Mouse (Mus musculus) liver, embryonic 14.5 days (tissue): ENCODE data around the gene Coro1c. TPM values are rescaled to one million over a fixed set of nuclear protein-coding genes. Genes with fewer than 3 reads are reported as not detected.

Experiments used
- ATAC-seq: fragments of 200-750 bp; cut with Nextera tagmentation; 2 replicates; pipeline ENCODE4 v1.8.0; 2017; ENCODE audit warnings: moderate number of reproducible peaks, mild to moderate bottlenecking, moderate library complexity; ENCODE audit not compliant: insufficient read depth
- DNase-seq, 3 experiments: peaks; one replicate each; pipeline ENCODE4 v3.0.0-alpha.2; 2012 to 2013; ENCODE audit warnings: low read depth in 3 of 3, low spot score in 3 of 3
- H3K27ac ChIP-seq: fragments of 300-500 bp; sonication (generic); 2 replicates; pipeline ENCODE4 v1.5.1; 2014; ENCODE audit warnings: moderate library complexity, mild to moderate bottlenecking, control low read depth, inconsistent platforms
- H3K27me3 ChIP-seq: fragments of 300-500 bp; sonication (generic); 2 replicates; pipeline ENCODE4 v1.6.1; 2014; ENCODE audit warnings: mild to moderate bottlenecking, low read length, moderate library complexity; ENCODE audit not compliant: control insufficient read depth, insufficient read depth
- H3K36me3 ChIP-seq: fragments of 300-500 bp; sonication (generic); replicated peaks from 2 replicates; pipeline ENCODE4 v1.6.1; 2014; ENCODE audit warnings: low read depth; ENCODE audit not compliant: control insufficient read depth, insufficient read depth
- H3K4me1 ChIP-seq, 2 experiments: fragments of 200-500 bp in 1 of 2; fragments of 300-500 bp in 1 of 2; sonication (generic) in 1 of 2; replicated peaks; 2 replicates each; pipeline ENCODE4 v1.6.1; 2012 to 2014; ENCODE audit warnings: antibody characterized with exemption in 1 of 2, inconsistent platforms in 1 of 2, low read length in 1 of 2; ENCODE audit not compliant: control insufficient read depth in 2 of 2, insufficient read depth in 2 of 2
- H3K4me2 ChIP-seq: fragments of 300-500 bp; sonication (generic); 2 replicates; pipeline ENCODE4 v1.6.1; 2014; ENCODE audit warnings: low read depth, mild to moderate bottlenecking, control low read depth, moderate library complexity
- H3K4me3 ChIP-seq, 2 experiments: fragments of 200-500 bp in 1 of 2; fragments of 300-500 bp in 1 of 2; sonication (generic) in 1 of 2; 2 replicates each; pipeline ENCODE4 v1.5.1; 2012 to 2014; ENCODE audit warnings: low read depth in 2 of 2, low read length in 2 of 2, mild to moderate bottlenecking in 2 of 2, control low read depth in 1 of 2, inconsistent platforms in 1 of 2, moderate library complexity in 1 of 2; ENCODE audit not compliant: insufficient read depth in 1 of 2
- H3K9ac ChIP-seq: fragments of 300-500 bp; sonication (generic); replicated peaks from 2 replicates; pipeline ENCODE4 v1.6.1; 2014; ENCODE audit warnings: mild to moderate bottlenecking, control low read depth, moderate library complexity
- H3K9me3 ChIP-seq: fragments of 300-500 bp; sonication (generic); 2 replicates; pipeline ENCODE4 v1.6.1; 2016; ENCODE audit warnings: low read length, mixed read lengths; ENCODE audit not compliant: control insufficient read depth
- CTCF ChIP-seq: IDR thresholded peaks from 2 replicates; pipeline ENCODE4 v1.5.1; 2016; ENCODE audit warnings: antibody characterized with exemption, low read depth, control low read depth
- EP300 ChIP-seq: IDR thresholded peaks from 2 replicates; pipeline ENCODE4 v1.6.1; 2016; ENCODE audit warnings: antibody characterized with exemption, low read depth
- WGBS: fragments of 180-500 bp; shearing (Covaris S2); extraction: QIAGEN DNeasy Blood & Tissue Kit; methylation state at CpG from one replicate; pipeline ENCODE4 v1.1.7; 2014; ENCODE audit not compliant: insufficient replicate concordance; 5-methylcytosine and 5-hydroxymethylcytosine counted together
- polyA plus RNA-seq, 2 experiments: library from polyadenylated mRNA; depleted of rRNA in 1 of 2; stranded (reverse) in 1 of 2; unstranded in 1 of 2; fragments of >200 nt; fragmentation: Nextera tagmentation in 1 of 2; extraction: Ambion mirVana in 1 of 2; gene quantifications; 2 replicates each; pipeline versions ENCODE4 v1.2.1 to v1.2.3; 2012 to 2014

Gene Coro1c
- polyA plus RNA-seq, 2 experiments = 26.2 to 35.6 TPM

DNA sequence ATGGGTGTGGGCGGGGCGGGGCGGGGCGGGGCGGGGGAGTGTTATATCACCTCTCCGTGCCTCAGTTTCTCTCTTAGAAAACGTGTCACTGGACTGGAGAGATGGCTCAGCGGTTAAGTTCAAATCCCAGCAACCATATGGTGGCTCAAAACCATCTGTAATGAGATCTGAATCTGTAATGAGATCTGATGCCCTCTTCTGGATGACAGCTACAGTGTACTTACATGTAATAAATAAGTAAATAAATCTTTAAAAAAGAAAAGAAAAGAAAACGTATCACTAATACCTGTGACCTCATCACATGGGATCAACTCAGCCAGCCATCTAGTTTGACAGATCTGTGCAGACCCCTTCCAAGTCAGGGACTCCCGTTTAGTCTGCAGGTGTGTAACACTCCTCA lies 21.0 kb upstream of the Coro1c start:
- H3K9me3 ChIP-seq = no peaks in the 10 kb centered on the region
- H3K4me2 ChIP-seq = no peak overlapping the region
- H3K27me3 ChIP-seq = no peaks in the 10 kb centered on the region
- no peak for ATAC-seq
- H3K27ac ChIP-seq = no peak overlapping the region
- H3K4me1 ChIP-seq = peaks cover 0 to 25% of the 10 kb centered on the region in 2 experiments
- WGBS = 53% methylated on average over 10 of the region's 10 CpGs
- H3K9ac ChIP-seq = no peak overlapping the region
- no peak for TF ChIP-seq CTCF
- no peak for TF ChIP-seq EP300
- H3K4me3 ChIP-seq = no peak overlapping the region
- no peaks in the 10 kb centered on the region for H3K36me3 ChIP-seq
- DNase-seq = no peak

DNA sequence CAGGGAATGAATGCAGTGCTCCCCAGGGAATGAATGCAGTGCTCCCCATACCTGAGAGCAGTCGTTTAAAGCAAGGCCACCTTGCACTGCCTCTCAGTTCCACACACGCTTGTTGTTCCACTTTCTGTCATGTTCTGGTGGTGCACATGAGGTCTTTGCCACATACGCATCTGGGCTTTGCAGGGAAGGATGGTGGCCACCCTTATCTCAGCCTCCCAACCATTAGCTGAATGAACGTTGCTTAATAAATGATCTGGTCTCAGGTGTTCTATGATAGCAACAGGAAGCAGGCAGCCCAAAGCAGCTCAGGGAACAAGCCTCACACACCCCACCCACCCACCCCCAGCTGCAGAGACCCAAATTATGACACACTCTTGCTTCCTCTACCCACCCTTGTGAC lies 16.1 kb upstream of the Coro1c start:
- Histone ChIP-seq H3K4me1 (peaks cover 0 to 8% of the 10 kb centered on the region in 2 experiments; a peak in 2 of 4 replicates), H3K36me3 (no peaks in the 10 kb centered on the region), H3K4me3 (no peak overlapping the region), H3K4me2 (no peak overlapping the region), H3K9ac (no peak overlapping the region), H3K27ac (no peak overlapping the region), H3K9me3 (no peaks in the 10 kb centered on the region), H3K27me3 (no peaks in the 10 kb centered on the region)
- TF ChIP-seq CTCF (no peak), EP300 (peak; percentile 61)
- WGBS = 18% methylated on average over 4 of the region's 4 CpGs
- peak; percentile 68; the same call in 1 of the 2 replicates for ATAC-seq
- DNase-seq = no peak

DNA sequence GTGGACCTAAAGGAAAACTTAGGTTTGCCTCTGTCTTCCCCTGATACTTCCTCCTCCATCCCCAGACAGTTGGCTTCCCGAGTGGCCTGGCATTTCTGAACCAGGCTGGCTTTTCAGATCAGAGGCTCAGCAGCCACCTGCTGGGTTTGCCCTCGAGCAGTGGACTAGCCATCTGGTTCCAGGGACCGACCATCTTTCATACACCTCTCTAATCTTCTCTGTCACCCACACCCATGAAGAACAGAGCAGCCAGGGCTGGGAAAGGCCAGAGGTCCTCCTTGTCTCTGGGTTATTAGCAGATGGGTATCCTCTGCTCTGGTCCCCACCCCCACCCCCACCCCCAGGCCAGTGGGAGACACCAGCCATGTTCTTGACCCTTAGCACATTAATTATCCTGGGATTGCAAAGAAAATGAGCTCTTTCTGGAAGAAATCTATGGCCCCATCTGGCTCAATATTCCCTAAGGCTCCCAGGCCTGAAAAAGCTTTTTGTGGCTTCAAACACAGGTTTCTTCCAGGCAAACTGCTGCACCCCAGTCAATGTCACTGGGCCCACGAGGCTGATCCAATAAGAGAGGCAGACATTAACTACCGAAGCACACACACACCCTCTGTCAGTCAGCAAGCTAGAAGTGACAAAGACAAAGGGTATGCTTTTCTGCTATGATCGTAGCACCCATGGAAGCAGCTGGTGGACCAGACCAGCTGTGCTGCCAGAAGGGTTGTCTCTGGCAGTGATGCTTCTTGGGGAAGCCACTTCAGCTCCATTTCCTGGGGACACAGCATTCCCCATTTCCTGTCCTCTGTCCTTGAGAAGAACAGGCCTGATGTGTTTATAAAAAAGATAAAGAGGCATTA lies 13.0 kb upstream of the Coro1c start:
- no peaks in the 10 kb centered on the region for H3K27me3 ChIP-seq
- H3K4me2 ChIP-seq = no peak overlapping the region
- no peaks in the 10 kb centered on the region for H3K9me3 ChIP-seq
- H3K36me3 ChIP-seq = no peaks in the 10 kb centered on the region
- TF ChIP-seq EP300 (no peak), CTCF (no peak)
- no peak overlapping the region for H3K9ac ChIP-seq
- DNase-seq = no peak
- H3K27ac ChIP-seq = no peak overlapping the region
- H3K4me3 ChIP-seq = no peak overlapping the region
- 44% methylated on average over 6 of the region's 6 CpGs for WGBS
- H3K4me1 ChIP-seq = peaks cover 0 to 11% of the 10 kb centered on the region in 2 experiments; a peak in 2 of 4 replicates
- ATAC-seq = no peak

DNA sequence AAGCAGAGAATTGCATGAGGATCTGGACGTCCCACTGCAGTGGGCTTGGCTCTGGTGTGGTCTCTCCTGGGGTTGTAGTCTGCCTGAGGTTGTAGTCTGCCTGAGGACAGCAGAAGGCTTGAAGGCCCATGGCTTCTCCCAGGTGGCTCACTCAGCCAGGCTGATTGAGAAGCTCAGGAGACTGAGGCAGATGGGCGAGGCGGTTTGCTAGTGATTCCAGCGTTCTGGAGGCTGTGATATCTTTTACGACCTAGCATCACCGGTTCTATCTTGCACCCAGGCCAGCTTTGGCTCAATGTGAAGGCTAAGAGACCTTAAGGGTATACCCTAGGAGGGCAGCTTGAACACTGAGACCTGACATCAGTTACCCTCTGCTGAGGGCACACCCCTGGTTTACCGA lies 10.5 kb upstream of the Coro1c start:
- H3K27ac ChIP-seq = no peak overlapping the region

DNA sequence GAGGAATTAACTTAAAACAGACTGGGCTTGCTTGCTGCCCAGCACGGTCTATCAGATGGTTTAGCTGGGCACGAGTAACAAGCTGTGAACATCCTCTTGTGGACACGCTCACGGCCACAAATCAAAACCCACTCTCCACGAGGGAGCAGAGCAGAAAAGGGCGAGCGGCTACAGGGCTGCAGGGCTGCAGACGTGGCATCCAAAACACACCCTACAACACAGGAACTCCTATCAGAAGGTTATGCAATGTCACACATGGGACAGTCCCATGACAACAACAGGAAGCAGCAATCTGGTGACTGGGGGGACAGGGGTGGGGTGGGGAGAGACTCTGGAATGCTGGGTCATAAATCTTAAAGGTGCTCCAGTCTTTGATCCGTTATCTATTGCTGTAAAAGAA lies 10.1 kb upstream of the Coro1c start:
- 16% methylated on average over 9 of the region's 9 CpGs for WGBS
- no peak overlapping the region for H3K9ac ChIP-seq
- H3K4me2 ChIP-seq = no peak overlapping the region
- TF ChIP-seq EP300 = no peak
- TF ChIP-seq CTCF = no peak
- H3K9me3 ChIP-seq = no peaks in the 10 kb centered on the region
- H3K27me3 ChIP-seq = no peaks in the 10 kb centered on the region
- DNase-seq (no peak), ATAC-seq (0 out of 2 replicates have a peak, but pooled peaks have one; percentile 53)
- H3K27ac ChIP-seq = no peak overlapping the region
- H3K36me3 ChIP-seq = no peaks in the 10 kb centered on the region
- no peak overlapping the region for H3K4me3 ChIP-seq
- peaks cover 0 to 3% of the 10 kb centered on the region in 2 experiments; a peak in 2 of 4 replicates for H3K4me1 ChIP-seq

More for the DNA sequence above, 10.5 kb upstream of the Coro1c start:
- Histone ChIP-seq H3K27me3 (no peaks in the 10 kb centered on the region), H3K4me3 (no peak overlapping the region), H3K4me2 (no peak overlapping the region), H3K9ac (no peak overlapping the region), H3K9me3 (no peaks in the 10 kb centered on the region), H3K36me3 (no peaks in the 10 kb centered on the region), H3K4me1 (peaks cover 0 to 3% of the 10 kb centered on the region in 2 experiments; a peak in 2 of 4 replicates)
- no peak for ATAC-seq
- 40% methylated on average over 7 of the region's 7 CpGs for WGBS
- DNase-seq = no peak
- no peak for TF ChIP-seq CTCF
- no peak for TF ChIP-seq EP300
